Mouse (Mus musculus) forebrain, embryonic 12.5 days (tissue): ENCODE measurements around the gene Mipep. TPM values are rescaled to one million over a fixed set of nuclear protein-coding genes. Genes with fewer than 3 reads are reported as not detected.

Experiments used
- ATAC-seq: fragments of 200-750 bp; cut with Nextera tagmentation; 2 replicates; pipeline ENCODE4 v1.8.0; 2017; ENCODE audit warnings: moderate TSS enrichment; ENCODE audit not compliant: low FRiP score
- H3K27ac ChIP-seq: fragments of 300-500 bp; sonication (generic); 2 replicates; pipeline ENCODE4 v1.5.1; 2016; ENCODE audit warnings: mild to moderate bottlenecking
- H3K27me3 ChIP-seq: fragments of 300-500 bp; sonication (generic); 2 replicates; pipeline ENCODE4 v1.6.1; 2016; ENCODE audit warnings: mild to moderate bottlenecking
- H3K36me3 ChIP-seq: fragments of 300-500 bp; sonication (generic); replicated peaks from 2 replicates; pipeline ENCODE4 v1.6.1; 2016; ENCODE audit warnings: mild to moderate bottlenecking
- H3K4me1 ChIP-seq: fragments of 300-500 bp; sonication (generic); 2 replicates; pipeline ENCODE4 v1.6.1; 2016
- H3K4me2 ChIP-seq: fragments of 300-500 bp; sonication (generic); 2 replicates; pipeline ENCODE4 v1.6.1; 2016; ENCODE audit warnings: mild to moderate bottlenecking, moderate library complexity
- H3K4me3 ChIP-seq: fragments of 300-500 bp; sonication (generic); replicated peaks from 2 replicates; pipeline ENCODE4 v1.5.1; 2016; ENCODE audit warnings: mild to moderate bottlenecking
- H3K9ac ChIP-seq: fragments of 300-500 bp; sonication (generic); 2 replicates; pipeline ENCODE4 v1.6.1; 2016; ENCODE audit warnings: mild to moderate bottlenecking
- H3K9me3 ChIP-seq: fragments of 300-500 bp; sonication (generic); 2 replicates; pipeline ENCODE4 v1.6.1; 2016
- WGBS: fragments of 180-500 bp; shearing (Covaris S2); methylation state at CpG from one replicate; pipeline ENCODE4 v1.1.7; 2016; 5-methylcytosine and 5-hydroxymethylcytosine counted together
- polyA plus RNA-seq: library from polyadenylated mRNA; unstranded; fragments of >200 nt; fragmentation: Nextera tagmentation; extraction: Ambion mirVana; gene quantifications from 2 replicates; pipeline ENCODE4 v1.2.1, GENCODE M21; 2016

Mipep gene
- polyA plus RNA-seq, 1 experiment from 2014 or later = 23.3 TPM

DNA sequence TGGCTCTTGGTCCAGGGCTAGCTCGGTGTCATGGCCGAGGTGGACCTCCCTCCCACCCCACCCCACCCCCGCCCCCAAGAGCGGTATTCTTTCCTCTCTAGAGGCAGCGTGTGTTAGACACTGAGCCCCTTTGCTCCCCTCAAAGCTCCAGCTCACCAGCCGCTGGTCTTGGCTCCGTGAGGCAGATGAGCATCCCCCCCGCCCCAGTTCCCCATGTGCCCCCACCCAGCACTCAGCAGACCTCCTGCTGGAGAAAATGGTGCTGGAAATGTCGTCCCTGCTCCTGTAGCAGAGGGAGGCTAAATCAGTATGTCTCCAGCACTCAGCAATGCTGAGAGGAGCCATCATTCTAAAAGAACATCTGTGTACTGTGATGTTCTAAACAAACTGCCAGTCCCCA, 40.7 kb upstream of the Mipep start:
- no peak overlapping the region for H3K27ac ChIP-seq
- no peak overlapping the region for H3K4me2 ChIP-seq
- peaks cover 53% of the 10 kb centered on the region for H3K36me3 ChIP-seq
- H3K4me3 ChIP-seq = no peak overlapping the region
- no peak overlapping the region for H3K9ac ChIP-seq
- H3K9me3 ChIP-seq = no peaks in the 10 kb centered on the region
- 74% methylated on average over 9 of the region's 9 CpGs for WGBS
- no peaks in the 10 kb centered on the region for H3K27me3 ChIP-seq
- ATAC-seq = no peak
- peaks cover 29% of the 10 kb centered on the region for H3K4me1 ChIP-seq

DNA sequence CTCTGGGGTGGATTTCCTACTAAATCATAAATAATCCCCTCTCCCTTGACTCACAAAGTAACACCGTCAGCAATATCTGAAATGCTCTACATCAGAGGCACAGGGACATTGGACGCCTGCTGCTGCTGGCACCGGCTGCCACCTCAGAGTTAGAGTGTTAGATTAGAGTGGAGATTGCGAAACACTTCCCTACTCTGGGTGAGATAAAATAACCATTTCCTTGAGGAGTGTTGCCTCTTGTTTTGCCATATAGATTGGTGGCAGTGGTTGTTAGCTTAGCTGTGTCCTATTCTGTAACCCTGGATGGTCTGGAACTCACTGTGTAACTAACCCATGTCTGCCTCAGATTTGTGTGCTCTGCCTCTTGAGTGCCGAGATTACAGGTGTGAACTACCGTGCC, 39.2 kb upstream of the Mipep start:
- H3K27ac ChIP-seq = no peak overlapping the region
- no peak overlapping the region for H3K9ac ChIP-seq
- no peak overlapping the region for H3K4me2 ChIP-seq
- no peak overlapping the region for H3K4me3 ChIP-seq
- 92% methylated on average over 6 of the region's 6 CpGs for WGBS
- H3K4me1 ChIP-seq = peaks cover 15% of the 10 kb centered on the region; the same call in 1 of the 2 replicates
- H3K27me3 ChIP-seq = no peaks in the 10 kb centered on the region
- no peaks in the 10 kb centered on the region for H3K9me3 ChIP-seq
- peaks cover 68% of the 10 kb centered on the region for H3K36me3 ChIP-seq
- no peak for ATAC-seq

DNA sequence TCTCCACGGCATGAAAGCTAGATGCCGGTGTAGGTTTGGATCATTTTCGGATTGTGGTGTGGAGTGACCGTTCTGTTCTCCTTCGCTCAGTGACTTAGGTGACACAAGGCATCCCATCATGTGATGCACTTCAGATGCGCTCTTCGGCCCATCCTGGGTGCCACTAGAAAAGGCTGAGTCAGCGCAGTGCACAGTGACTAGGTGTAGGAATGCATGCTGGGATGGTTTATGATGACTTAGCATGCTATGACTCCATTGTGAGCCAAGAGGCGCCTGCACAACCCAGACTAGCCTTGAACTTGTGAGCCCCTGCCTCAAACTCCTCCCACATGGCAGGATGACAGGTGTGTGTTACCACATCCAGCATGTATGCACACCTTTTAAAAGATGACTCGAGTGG, 38.2 kb upstream of the Mipep start:
- 93% methylated on average over 10 of the region's 10 CpGs for WGBS
- Histone ChIP-seq H3K27ac (no peak overlapping the region), H3K36me3 (peaks cover 77% of the 10 kb centered on the region), H3K4me3 (no peak overlapping the region), H3K27me3 (no peaks in the 10 kb centered on the region), H3K9me3 (no peaks in the 10 kb centered on the region), H3K4me1 (peaks cover 6% of the 10 kb centered on the region; the same call in 1 of the 2 replicates), H3K9ac (no peak overlapping the region), H3K4me2 (no peak overlapping the region)
- no peak for ATAC-seq

DNA sequence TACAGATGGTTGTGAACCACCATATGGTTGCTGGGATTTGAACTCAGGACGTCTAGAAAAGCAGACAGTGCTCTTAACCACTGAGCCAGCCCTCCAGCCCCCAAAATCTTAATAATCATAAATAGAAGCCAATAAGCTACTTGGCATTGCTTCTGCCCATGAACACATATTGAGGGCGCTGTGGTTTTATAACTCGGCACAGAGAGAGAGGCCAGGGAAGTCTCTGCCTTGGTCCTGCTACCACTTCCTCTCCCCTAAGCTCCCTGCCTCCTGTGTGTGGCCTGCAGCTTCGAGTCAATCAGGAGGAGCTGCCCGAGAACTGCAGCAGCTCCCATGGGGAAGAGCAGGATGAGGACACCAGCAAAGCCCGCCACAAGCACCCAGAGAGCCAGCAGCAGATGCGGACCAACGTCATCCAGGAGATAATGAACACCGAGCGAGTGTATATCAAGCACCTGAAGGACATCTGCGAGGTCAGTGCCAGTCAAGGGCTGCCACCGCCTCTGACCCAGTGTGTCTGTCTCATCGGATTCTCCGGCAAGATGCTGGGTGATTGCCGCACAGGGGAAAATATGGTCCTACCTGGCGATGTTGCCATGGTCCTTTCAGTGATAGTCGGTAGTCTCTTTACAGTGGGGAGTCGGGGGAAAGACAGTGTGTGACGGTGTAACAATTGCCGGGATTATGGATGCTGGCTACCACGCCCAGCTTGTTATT, 37.1 kb upstream of the Mipep start:
- no peaks in the 10 kb centered on the region for H3K4me1 ChIP-seq
- no peaks in the 10 kb centered on the region for H3K27me3 ChIP-seq
- H3K9ac ChIP-seq = no peak overlapping the region
- H3K36me3 ChIP-seq = peaks cover 77% of the 10 kb centered on the region
- 93% methylated on average over 21 of the region's 21 CpGs for WGBS
- no peak overlapping the region for H3K4me3 ChIP-seq
- no peak for ATAC-seq
- H3K4me2 ChIP-seq = no peak overlapping the region
- no peak overlapping the region for H3K27ac ChIP-seq
- H3K9me3 ChIP-seq = no peaks in the 10 kb centered on the region

DNA sequence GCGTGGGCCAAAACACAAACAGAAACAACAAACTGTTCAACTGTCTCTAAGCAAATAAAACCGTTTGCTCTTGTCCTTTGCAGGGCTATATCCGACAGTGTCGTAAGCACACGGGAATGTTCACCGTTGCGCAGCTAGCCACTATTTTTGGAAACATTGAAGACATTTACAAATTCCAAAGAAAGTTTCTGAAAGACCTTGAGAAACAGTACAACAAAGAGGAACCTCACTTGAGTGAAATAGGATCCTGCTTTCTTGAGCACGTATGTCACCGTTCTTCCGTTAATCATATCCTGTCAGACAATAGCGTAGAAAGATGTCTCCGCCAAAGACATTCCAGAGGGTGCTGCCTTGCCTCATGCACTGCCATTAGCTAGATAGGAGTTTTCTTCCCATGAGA, 34.5 kb upstream of the Mipep start:
- Histone ChIP-seq H3K27ac (no peak overlapping the region), H3K4me3 (no peak overlapping the region), H3K9me3 (no peaks in the 10 kb centered on the region), H3K36me3 (peaks cover 84% of the 10 kb centered on the region), H3K9ac (no peak overlapping the region), H3K4me1 (peaks cover 10% of the 10 kb centered on the region; the same call in 1 of the 2 replicates), H3K4me2 (no peak overlapping the region), H3K27me3 (no peaks in the 10 kb centered on the region)
- no peak for ATAC-seq
- 92% methylated on average over 12 of the region's 12 CpGs for WGBS

DNA sequence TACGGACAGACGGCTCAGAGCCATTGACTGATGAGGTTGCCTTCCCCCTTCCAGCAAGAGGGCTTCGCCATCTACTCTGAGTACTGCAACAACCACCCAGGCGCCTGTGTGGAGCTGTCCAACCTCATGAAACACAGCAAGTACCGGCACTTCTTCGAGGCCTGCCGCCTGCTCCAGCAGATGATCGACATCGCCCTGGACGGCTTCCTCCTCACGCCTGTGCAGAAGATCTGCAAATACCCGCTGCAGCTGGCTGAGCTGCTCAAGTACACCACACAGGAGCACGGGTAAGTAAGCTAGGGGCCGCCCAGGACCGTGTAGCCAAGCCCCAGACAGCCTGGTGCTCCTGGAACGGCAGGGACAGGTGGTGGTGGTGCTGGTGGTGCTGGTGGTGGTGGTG, 32.8 kb upstream of the Mipep start:
- Histone ChIP-seq H3K27ac (0 out of 2 replicates have a peak overlapping the region, but pooled peaks have one; percentile 46), H3K36me3 (peaks cover 84% of the 10 kb centered on the region), H3K4me1 (peaks cover 10% of the 10 kb centered on the region; the same call in 1 of the 2 replicates), H3K9ac (no peak overlapping the region), H3K4me3 (no peak overlapping the region), H3K27me3 (no peaks in the 10 kb centered on the region), H3K4me2 (no peak overlapping the region), H3K9me3 (no peaks in the 10 kb centered on the region)
- ATAC-seq = no peak
- WGBS = 94% methylated on average over 16 of the region's 16 CpGs

DNA sequence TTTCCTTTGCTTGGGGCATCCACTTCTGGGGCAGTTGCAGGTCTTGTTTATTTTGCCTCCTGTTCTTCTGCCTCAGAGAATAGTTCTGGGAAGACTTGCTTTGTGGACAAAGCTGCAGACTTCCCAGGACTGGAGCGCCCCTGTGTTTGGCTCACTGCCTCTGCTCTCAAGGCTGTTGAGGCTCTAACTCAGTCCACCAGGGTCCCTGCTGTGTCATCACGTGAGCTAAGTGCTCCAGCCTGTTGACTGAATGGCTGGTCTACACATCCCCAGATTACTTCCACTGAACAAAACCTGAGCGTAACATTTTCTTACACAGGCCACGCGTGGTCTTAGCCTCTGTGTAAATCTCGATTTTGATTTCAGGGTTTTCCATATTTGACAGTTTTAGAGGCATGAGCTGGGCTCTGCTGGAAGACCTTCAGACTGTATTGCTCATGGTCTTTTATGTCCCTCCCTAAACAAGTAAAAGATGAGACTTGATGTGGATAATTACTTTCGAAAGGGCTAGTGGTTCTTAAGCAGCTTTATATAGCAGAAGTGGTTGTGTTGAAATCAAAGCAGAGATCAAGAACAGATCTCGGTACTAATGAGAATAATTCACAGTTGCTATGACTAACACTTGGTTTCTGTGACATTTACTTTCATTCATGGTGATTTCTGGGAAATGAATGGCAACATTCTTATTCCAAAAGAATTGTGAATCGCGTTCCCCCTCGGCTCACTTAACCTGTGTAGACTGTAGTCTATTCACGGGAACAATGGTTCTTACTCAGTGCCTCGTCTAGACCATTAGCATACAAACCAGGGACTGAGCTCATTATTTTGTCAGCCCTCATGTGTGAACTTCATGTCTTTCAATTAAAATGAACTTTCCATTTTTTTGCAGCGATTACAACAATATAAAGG, 31.2 kb upstream of the Mipep start:
- Histone ChIP-seq H3K4me2 (no peak overlapping the region), H3K27ac (peak overlapping the region; percentile 84), H3K4me3 (no peak overlapping the region), H3K36me3 (peaks cover 84% of the 10 kb centered on the region), H3K4me1 (peaks cover 10% of the 10 kb centered on the region; the same call in 1 of the 2 replicates), H3K9ac (no peak overlapping the region), H3K9me3 (no peaks in the 10 kb centered on the region), H3K27me3 (no peaks in the 10 kb centered on the region)
- WGBS = 37% methylated on average over 14 of the region's 14 CpGs
- ATAC-seq = peak; percentile 85

DNA sequence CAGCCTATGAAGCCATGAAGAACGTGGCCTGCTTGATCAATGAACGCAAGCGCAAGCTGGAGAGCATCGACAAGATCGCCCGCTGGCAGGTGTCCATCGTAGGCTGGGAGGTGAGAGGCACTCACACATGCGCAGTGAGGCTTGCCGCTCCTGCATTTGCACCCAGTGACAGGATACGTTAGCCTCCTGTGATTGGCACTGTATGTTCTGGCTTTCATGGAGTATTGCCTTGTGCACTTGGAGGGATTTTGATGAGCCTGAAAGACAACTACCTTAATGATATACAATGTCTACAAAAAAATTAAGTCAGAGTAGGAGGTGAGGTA, 30.6 kb upstream of the Mipep start:
- no peaks in the 10 kb centered on the region for H3K27me3 ChIP-seq
- H3K4me1 ChIP-seq = peaks cover 10% of the 10 kb centered on the region; the same call in 1 of the 2 replicates
- H3K4me2 ChIP-seq = no peak overlapping the region
- peaks cover 85% of the 10 kb centered on the region for H3K36me3 ChIP-seq
- peak; percentile 75 for ATAC-seq
- H3K27ac ChIP-seq = peak overlapping the region; percentile 84
- H3K9ac ChIP-seq = no peak overlapping the region
- H3K4me3 ChIP-seq = no peak overlapping the region
- H3K9me3 ChIP-seq = no peaks in the 10 kb centered on the region
- WGBS = 41% methylated on average over 10 of the region's 10 CpGs

DNA sequence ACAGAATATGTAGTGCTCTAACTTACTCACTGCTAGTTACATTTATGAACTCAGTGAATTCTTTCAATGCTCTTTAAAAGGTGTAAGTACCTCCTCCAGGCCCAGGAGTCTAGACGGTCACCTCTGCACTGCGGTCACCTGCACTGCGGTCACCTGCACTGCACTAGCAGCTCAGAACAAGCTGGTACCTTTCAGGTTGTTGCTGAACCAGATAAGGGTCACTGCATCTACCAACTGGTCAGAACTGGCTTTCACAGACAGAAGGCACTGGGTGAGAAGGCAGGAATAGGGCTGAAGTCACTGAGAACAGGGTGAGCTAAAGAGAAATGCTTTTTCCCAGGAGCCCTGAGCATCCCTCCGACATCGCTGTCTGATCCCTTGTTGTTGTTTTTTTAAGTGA, 29.7 kb upstream of the Mipep start:
- H3K9ac ChIP-seq = no peak overlapping the region
- 0 out of 2 replicates have a peak overlapping the region, but pooled peaks have one; percentile 46 for H3K27ac ChIP-seq
- WGBS = 97% methylated on average over 5 of the region's 5 CpGs
- H3K9me3 ChIP-seq = no peaks in the 10 kb centered on the region
- H3K27me3 ChIP-seq = no peaks in the 10 kb centered on the region
- no peak for ATAC-seq
- H3K36me3 ChIP-seq = peaks cover 85% of the 10 kb centered on the region
- H3K4me3 ChIP-seq = no peak overlapping the region
- H3K4me1 ChIP-seq = peaks cover 10% of the 10 kb centered on the region; the same call in 1 of the 2 replicates
- no peak overlapping the region for H3K4me2 ChIP-seq

DNA sequence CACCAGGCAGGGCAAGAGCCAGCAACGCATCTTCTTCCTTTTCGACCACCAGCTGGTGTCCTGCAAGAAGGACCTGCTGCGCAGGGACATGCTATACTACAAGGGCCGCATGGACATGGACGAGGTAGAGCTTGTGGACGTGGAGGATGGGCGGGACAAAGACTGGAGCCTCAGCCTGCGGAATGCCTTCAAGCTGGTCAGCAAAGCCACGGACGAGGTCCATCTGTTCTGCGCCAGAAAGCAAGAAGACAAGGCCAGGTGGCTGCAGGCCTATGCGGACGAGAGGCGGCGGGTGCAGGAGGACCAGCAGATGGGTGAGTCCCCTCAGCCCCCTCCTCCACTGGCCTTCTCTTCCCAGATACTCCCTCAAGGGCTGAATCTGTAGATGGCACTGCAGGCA, 28.1 kb upstream of the Mipep start:
- Histone ChIP-seq H3K27me3 (no peaks in the 10 kb centered on the region), H3K27ac (no peak overlapping the region)
- WGBS = 92% methylated on average over 15 of the region's 15 CpGs

DNA sequence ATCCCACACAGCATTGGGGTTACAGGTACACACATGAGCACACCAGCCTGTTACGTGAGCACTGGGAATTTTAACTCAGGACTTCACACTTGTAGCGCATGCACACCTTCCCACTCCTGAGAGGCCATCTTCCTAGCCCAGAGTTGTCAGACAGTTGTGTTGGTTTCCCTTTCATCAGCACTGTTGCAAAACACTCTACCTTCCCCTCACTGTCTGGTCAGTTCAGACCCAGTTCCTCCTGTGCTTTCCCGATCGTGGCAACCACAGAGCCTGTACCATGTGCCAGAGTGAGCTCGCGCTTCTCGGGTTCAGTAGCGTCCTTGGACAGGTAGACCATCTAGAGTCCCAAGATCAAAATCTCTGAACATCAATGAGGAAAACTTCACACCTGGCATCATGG, 27.1 kb upstream of the Mipep start:
- Histone ChIP-seq H3K4me1 (peaks cover 10% of the 10 kb centered on the region; the same call in 1 of the 2 replicates), H3K27ac (no peak overlapping the region), H3K27me3 (no peaks in the 10 kb centered on the region), H3K36me3 (peaks cover 87% of the 10 kb centered on the region), H3K9ac (no peak overlapping the region), H3K4me2 (no peak overlapping the region), H3K4me3 (no peak overlapping the region), H3K9me3 (no peaks in the 10 kb centered on the region)
- no peak for ATAC-seq
- 95% methylated on average over 8 of the region's 8 CpGs for WGBS

More for the DNA sequence above, 28.1 kb upstream of the Mipep start:
- Histone ChIP-seq H3K4me2 (no peak overlapping the region), H3K4me3 (no peak overlapping the region), H3K9ac (no peak overlapping the region), H3K4me1 (peaks cover 10% of the 10 kb centered on the region; the same call in 1 of the 2 replicates), H3K9me3 (no peaks in the 10 kb centered on the region), H3K36me3 (peaks cover 85% of the 10 kb centered on the region)
- ATAC-seq = no peak

DNA sequence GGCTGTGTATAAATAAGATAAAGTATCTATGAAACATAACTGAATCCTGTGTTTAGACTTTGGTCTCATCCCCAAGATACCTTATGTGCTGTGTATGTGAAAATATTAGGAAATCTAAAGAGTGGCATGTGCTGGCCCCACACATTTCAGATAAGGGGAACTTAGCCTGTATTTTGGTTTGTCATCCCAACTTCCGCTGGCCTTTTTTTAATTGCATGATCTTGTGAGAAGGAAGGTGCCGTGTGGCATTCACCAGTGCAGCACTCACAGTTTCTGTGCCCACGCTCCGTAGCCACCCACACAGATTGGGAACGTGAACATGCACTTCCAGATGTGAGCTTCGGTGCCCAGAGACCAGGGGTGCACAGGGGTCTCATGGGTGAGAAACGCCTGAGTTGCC, 26.7 kb upstream of the Mipep start:
- Histone ChIP-seq H3K4me2 (no peak overlapping the region), H3K27me3 (no peaks in the 10 kb centered on the region), H3K36me3 (peaks cover 91% of the 10 kb centered on the region), H3K27ac (no peak overlapping the region), H3K4me3 (no peak overlapping the region), H3K9me3 (no peaks in the 10 kb centered on the region), H3K9ac (no peak overlapping the region), H3K4me1 (peaks cover 9% of the 10 kb centered on the region; the same call in 1 of the 2 replicates)
- ATAC-seq = no peak
- WGBS = 96% methylated on average over 7 of the region's 7 CpGs
